In genomic region chr3:107700625-107701024, GRCm38 (mm10) we compare ENCODE assay signal across 14 mouse cellular contexts. TPM values are rescaled to one million over a fixed set of nuclear protein-coding genes. Genes with fewer than 3 reads are reported as not detected.
DNase-seq lines count a peak whose midpoint lies in the region.
"Had no signal": no experiment of that assay in that cellular context is flagged by ENCODE, and none has a peak within 500 bp of the region (broad histone marks: within the 10 kb centered on the region; RNA-seq: fewer than 3 reads in every experiment).

No protein-coding gene starts in this region.

- peak; percentile 56 to 84 for DNase-seq in layer of hippocampus, adult 18-20 months (ENCODE audit: low spot score in 2 of 2)
- no peak for DNase-seq in layer of hippocampus, adult 11-12 months (ENCODE audit: low spot score)
- DNase-seq in layer of hippocampus, adult 8-10 months (ENCODE audit: low spot score in 2 of 2), result peak; percentile 56 to 58
- no peak for DNase-seq in layer of hippocampus, postnatal 10 days (ENCODE audit: low spot score in 2 of 2)
- peak; percentile 43 for DNase-seq in brain, adult 2 months (ENCODE audit: low read depth, low spot score)
- DNase-seq in left cerebral cortex, postnatal 10 days (ENCODE audit: extremely low spot score in 1 of 2, low spot score in 2 of 2), result no peak
- DNase-seq: adrenal gland, adult 2 months; adrenal gland, postnatal 10 days; adrenal gland, postnatal 25 days; cerebellum, adult 11-12 months; cerebellum, adult 2 months; cerebellum, adult 9-10 months; cerebellum, postnatal 10 days; cerebellum, postnatal 25 days had no signal

- intact Hi-C loops in left cerebral cortex, postnatal 10 days (cut with DNase I), result loop anchor here (5.0 to 10.0 kb wide), 2 partner anchors 37 to 344 kb away; partner anchors contain the start of gene Gstm4

RNA-seq across cellular contexts. Expression of gene Ahcyl1, which starts 4.3 kb away (rescaled TPM):
- total RNA-seq in layer of hippocampus, adult 18-20 months (2021), result 100 to 1,000 TPM; 323 to 325 TPM
- 100 to 1,000 TPM; 302 to 352 (median 331) TPM for total RNA-seq in layer of hippocampus, adult 8-10 months (2022)
- 100 to 1,000 TPM; 268 to 272 TPM for total RNA-seq in layer of hippocampus, postnatal 10 days (2021)
- 100 to 1,000 TPM; 246 to 267 TPM for total RNA-seq in left cerebral cortex, postnatal 10 days (2021)

RNA-seq across cellular contexts. Expression of gene Csf1, which starts 59.6 kb away (rescaled TPM):
- total RNA-seq in layer of hippocampus, adult 18-20 months (2021), result 10 to 100 TPM; 22.0 to 23.3 TPM
- 10 to 100 TPM; 24.9 to 58.2 (median 39.9) TPM for total RNA-seq in layer of hippocampus, adult 8-10 months (2022)
- 10 to 100 TPM; 12.8 to 12.9 TPM for total RNA-seq in layer of hippocampus, postnatal 10 days (2021)
- 1 to 10 TPM; 7.5 to 8.3 TPM for total RNA-seq in left cerebral cortex, postnatal 10 days (2021)

Comparison
In these comparisons a context has a peak if more than half of its experiments do, and no peak if none do; other contexts are left out.
1. DNase-seq: peak in layer of hippocampus, adult 18-20 months (2 of 2), layer of hippocampus, adult 8-10 months (2 of 2) and brain, adult 2 months (single experiment); none in layer of hippocampus, adult 11-12 months (single experiment), layer of hippocampus, postnatal 10 days (0 of 2) and left cerebral cortex, postnatal 10 days (0 of 2).